Mouse (Mus musculus) spleen, postnatal 10 days (tissue): Measurements from ENCODE around the gene Mfsd4a.
A peak's percentile ranks its signal among the peaks of the same experiment; 100 is the strongest.

Experiments
- DNase-seq, 2 experiments: peaks; one replicate each; pipeline ENCODE4 v3.0.0; 2021 to 2022; ENCODE audit warnings: low spot score in 2 of 2

Gene Mfsd4a

GRCm38 (mm10) chr1:132067261-132068255, at the start of gene Mfsd4a:
Gene Mfsd4a (minus strand): TSS chr1:132068062.
- peak; percentile 22 to 46 for DNase-seq

DNA sequence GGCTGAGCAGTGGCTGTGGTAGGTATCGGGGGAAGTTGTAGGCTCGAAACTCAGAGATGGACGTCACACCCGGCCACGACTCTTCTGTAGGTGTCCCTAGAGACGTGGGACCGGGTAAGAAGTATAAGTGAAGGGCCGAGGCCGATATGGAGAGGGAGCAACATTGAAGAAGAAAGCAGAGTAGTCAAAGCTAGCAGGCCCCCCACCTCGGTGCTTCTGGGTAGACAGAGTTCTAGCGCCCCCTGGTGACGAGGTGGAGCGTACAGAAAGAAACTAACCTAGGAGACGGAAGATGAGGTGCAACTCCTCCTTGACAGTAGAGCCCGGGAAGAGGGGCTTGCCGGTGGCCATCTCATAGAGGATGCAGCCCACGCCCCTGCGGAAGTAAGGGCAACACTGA, 48.7 kb upstream of the Mfsd4a start:
- peak; percentile 61 to 85 for DNase-seq

- DNase-seq: no peak
Observed at GRCm38 (mm10) chr1:132113098-132113497, 45.2 kb upstream of the Mfsd4a start.

GRCm38 (mm10) chr1:132112426-132112825, 44.6 kb upstream of the Mfsd4a start:
- no peak for DNase-seq

- no peak for DNase-seq
Observed at GRCm38 (mm10) chr1:132111411-132111810, 43.5 kb upstream of the Mfsd4a start.

GRCm38 (mm10) chr1:132109368-132109767, 41.5 kb upstream of the Mfsd4a start:
- no peak for DNase-seq

DNA sequence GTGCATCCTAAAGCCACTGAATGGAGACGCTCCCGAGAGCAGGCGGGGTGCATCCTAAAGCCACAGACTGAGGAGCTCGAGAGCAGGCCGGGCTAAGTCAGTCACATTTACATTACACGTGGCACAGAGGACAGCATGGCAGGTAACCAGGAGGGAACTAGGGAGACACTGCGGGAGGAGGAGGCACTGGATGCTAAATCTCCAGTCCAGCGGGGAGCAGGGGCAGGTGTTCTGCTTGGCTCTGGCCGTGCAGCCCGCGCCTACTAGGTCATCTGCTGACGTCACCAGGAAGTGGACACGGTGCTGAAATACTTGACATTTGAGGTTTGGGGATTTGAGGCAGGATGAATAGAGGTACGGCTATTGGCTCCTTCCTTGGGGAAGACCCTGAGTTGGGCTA, 36.5 kb upstream of the Mfsd4a start:
- DNase-seq: no peak

GRCm38 (mm10) chr1:132101953-132102697, 34.3 kb upstream of the Mfsd4a start:
- no peak for DNase-seq

DNA sequence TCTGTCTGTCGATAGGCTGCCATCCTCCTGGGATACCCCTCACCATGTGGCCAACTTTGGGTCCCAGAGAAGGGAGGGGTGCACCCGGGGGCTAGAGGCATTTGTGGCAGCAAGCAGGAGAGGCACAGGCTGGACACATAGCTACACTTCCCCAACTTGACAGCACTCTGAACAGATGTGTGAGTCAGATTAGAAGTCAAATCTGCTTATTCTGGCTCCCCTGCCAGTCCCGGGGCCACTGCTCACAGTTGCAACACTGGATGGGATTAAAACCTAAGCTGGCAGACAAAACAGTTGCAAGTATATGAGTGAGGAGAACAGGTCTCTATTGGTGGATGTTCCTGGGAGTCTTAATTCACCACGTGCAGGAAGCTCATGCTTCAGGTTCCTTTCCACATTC, 31.9 kb upstream of the Mfsd4a start:
- no peak for DNase-seq

GRCm38 (mm10) chr1:132099016-132099415, 31.2 kb upstream of the Mfsd4a start:
- no peak for DNase-seq

DNA sequence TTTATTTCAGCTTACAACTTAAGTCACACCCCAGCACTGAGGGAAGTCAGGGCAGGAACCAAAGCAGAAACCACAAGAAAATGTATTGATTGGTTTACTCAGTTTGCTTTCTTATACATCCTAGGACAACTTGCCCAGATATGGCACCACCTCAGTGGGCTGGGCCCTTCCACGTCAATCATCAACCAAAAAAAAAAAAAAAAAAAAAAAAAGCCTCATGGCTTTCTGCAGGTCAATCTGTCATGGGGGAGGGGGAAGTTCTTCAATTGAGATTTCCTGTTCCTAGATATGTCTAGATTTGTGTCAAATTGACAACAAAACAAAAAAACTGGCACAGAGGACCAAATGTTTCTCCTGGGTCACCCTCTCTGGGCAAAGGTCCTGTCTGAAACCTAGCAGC, 30.2 kb upstream of the Mfsd4a start:
- no peak for DNase-seq

GRCm38 (mm10) chr1:132095356-132096004, 27.6 kb upstream of the Mfsd4a start:
- peak in 1 of 2 experiments; percentile 45 for DNase-seq

- DNase-seq: no peak
Observed at GRCm38 (mm10) chr1:132093269-132093668, 25.4 kb upstream of the Mfsd4a start.

- no peak for DNase-seq
Observed at GRCm38 (mm10) chr1:132090266-132090665, 22.4 kb upstream of the Mfsd4a start.

DNA sequence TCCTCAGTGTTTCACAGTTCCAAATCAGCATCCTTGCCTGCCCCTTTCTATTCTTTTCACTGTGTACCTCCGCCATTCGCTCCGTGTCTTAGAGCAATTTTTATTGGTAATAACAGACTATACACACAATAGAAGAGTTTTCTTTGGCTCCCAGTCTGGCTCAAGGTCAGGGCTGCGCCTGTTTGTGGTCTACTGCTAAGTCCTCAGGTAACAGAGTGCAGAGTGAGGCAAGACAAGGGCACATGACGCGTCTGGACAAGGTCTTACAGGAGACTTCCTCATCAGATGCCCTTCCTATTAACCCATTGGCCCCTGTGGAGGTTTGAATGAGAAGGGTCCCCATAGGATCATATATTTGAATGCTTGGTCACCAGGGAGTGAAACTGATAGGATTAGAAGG, 21.9 kb upstream of the Mfsd4a start:
- no peak for DNase-seq

DNA sequence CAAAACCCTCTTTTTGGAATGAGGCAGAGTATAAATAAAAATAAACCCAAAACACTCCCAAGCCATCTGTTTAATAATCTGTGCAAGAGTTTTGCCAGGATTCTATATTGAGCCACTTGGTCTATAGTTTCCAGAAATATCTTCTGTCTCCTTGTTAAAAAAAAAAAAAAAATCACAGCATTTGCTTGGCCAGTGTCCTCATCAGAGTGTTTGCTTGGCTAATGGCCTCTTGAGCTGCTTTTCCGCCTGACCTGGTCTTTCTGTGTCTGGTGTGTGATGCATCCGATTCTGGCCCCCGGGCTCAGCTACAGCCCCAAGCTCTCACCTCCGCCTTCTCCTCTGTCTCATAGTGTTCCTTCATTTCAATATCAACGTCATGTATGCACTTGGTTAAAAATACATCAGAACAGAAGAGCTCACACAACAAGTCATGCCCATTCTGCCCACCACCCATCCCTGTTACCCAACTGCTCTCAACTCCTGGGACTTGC, 20.4 kb upstream of the Mfsd4a start:
- DNase-seq: no peak

DNA sequence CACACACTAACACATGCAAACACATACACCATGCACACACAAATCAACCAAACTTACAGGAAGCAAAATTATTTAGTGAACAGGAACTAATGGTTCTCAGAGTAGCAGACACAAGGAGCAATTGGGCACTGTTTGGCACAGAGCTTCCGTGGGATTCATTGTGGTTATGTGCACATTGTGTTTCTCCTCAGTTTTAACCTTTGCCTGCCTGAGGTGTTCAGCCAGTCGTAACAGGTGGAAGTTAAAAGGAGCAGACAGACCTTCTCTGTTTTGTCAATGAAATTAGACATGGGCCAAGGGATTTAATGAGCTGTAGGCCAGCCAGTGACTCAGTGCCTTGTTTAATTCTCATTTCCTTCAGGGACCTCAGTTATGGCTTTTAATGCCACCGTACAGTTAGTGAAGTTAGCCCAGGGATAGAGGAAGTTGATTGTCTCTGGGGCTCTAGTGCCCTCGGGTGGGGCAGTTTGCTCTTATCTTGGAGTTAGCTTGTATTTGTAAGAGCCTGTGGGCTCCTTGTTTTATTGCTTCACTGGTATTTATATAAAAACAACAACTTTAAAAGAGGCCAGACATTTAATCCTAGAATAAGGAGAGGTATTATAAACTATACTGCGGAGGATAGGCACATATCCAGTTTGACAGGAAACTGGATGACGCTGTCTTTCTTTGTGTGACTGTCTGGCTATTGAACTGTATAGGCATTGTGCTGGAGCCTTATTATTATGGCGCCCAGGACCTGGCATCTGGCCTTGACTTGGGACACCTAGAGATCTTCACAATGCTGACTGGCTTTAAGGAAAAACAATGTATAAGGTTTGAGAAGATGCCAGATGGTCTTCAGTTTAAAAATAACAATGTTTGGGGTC, 17.6 kb upstream of the Mfsd4a start:
- DNase-seq: no peak

DNA sequence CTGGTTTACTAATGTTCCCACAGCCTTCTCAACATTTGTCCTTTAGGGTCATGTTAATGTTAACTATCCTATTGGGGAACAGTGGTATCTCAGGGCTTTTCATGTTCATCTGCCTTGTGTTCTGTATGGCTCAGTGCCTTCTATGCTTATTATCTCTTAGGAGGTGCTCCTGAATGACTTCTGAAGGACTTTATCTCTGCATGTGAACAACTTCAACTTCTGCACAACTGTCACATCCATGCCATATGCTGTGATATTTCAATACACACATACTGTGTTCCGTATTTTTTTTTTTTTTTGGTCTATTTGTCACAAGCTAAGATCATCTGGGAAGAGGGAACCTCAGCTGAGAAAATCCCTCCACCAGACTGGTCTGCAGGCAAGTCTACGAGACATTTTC, 10.6 kb upstream of the Mfsd4a start:
- no peak for DNase-seq

DNA sequence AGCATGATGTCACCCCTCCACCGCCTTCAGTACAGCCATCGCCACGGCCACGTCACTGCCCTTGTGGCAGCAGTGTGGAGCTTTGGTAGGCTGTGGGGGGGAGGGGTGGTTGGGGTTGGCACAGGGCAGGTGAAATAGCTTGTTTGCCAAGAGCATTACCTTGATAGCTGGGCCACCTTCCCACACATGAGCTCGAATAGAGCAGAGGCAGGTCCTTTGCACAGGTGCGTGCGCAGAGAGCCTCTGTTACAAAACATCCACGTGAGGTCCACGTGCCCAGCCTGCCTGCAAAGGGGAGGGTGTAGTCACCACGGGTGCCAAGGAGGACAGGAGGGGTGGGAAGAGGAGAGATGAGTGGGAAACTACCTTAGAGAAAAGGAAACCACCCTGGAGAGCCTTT, 7.7 kb upstream of the Mfsd4a start:
- no peak for DNase-seq

DNA sequence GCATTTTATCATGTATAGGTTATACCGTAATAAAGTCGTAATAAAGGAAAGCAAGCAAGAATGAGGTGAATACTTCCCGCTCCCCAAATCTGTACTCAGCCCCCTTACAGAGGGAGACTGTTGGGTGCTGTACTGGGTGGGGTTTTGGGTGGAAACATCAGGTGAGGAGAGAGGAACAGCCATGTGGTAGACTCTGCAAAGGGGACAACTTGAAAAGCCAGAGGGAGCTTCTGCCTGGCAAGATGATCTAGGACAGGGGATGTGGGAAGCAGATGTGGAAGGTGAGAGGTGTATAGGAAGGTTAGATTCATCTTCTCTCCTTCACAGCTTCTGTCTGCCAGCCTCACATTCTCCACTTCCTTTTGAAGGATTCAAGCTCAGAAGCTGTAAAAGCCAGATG, 2.8 kb upstream of the Mfsd4a start:
- no peak for DNase-seq

DNA sequence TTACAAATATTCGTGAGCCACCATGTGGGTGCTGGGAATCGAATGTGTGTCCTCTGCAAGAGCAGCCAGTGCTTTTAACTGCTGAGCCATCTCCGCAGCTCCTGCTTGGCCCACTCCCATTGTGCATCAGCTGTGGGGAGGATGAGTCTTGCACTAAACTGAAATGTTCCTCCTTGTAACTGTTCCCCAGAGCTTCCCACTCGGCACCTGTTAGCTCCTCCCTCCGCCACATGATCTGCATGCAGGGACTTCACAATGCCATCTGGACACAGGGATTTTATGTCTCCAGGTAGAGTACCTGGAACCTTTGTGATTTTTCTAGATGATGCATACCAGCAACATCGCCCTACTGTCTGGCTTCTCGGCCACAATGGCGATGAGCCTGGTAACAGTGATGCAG, 1.6 kb upstream of the Mfsd4a start:
- no peak for DNase-seq
